Mouse (Mus musculus) midbrain, embryonic 12.5 days (tissue): Measurements from ENCODE around the gene Kit. TPM values are rescaled to one million over a fixed set of nuclear protein-coding genes. Genes with fewer than 3 reads are reported as not detected.

Experiments
- ATAC-seq: fragments of 200-750 bp; cut with Nextera tagmentation; 2 replicates; pipeline ENCODE4 v1.8.0; 2017; ENCODE audit warnings: low read depth, moderate TSS enrichment, moderate library complexity; ENCODE audit not compliant: low FRiP score
- H3K27ac ChIP-seq: fragments of 300-500 bp; sonication (generic); replicated peaks from 2 replicates; pipeline ENCODE4 v1.5.1; 2016; ENCODE audit warnings: mild to moderate bottlenecking
- H3K27me3 ChIP-seq: fragments of 300-500 bp; sonication (generic); 2 replicates; pipeline ENCODE4 v1.6.1; 2016; ENCODE audit warnings: mild to moderate bottlenecking
- H3K36me3 ChIP-seq: fragments of 300-500 bp; sonication (generic); 2 replicates; pipeline ENCODE4 v1.6.1; 2016
- H3K4me1 ChIP-seq: fragments of 300-500 bp; sonication (generic); 2 replicates; pipeline ENCODE4 v1.6.1; 2016
- H3K4me2 ChIP-seq: fragments of 300-500 bp; sonication (generic); replicated peaks from 2 replicates; pipeline ENCODE4 v1.6.1; 2016; ENCODE audit warnings: mild to moderate bottlenecking, moderate library complexity
- H3K4me3 ChIP-seq: fragments of 300-500 bp; sonication (generic); 2 replicates; pipeline ENCODE4 v1.5.1; 2016; ENCODE audit warnings: mild to moderate bottlenecking
- H3K9ac ChIP-seq: fragments of 300-500 bp; sonication (generic); replicated peaks from 2 replicates; pipeline ENCODE4 v1.6.1; 2016; ENCODE audit warnings: mild to moderate bottlenecking, moderate library complexity
- H3K9me3 ChIP-seq: fragments of 300-500 bp; sonication (generic); 2 replicates; pipeline ENCODE4 v1.6.1; 2016; ENCODE audit warnings: mild to moderate bottlenecking
- WGBS: fragments of 180-500 bp; shearing (Covaris S2); methylation state at CpG from one replicate; pipeline ENCODE4 v1.1.7; 2016; 5-methylcytosine and 5-hydroxymethylcytosine counted together
- polyA plus RNA-seq: library from polyadenylated mRNA; unstranded; fragments of >200 nt; fragmentation: Nextera tagmentation; extraction: Ambion mirVana; gene quantifications from 2 replicates; pipeline ENCODE4 v1.2.1, GENCODE M21; 2016

Kit gene
- polyA plus RNA-seq, result 19.7 and 23.0 TPM in 2 replicates

- Histone ChIP-seq H3K27me3 (peaks cover 50% of the 10 kb centered on the region), H3K36me3 (no peaks in the 10 kb centered on the region), H3K9me3 (no peaks in the 10 kb centered on the region), H3K9ac (peak within 1 kb of the TSS; percentile 76), H3K4me1 (peaks cover 17% of the 10 kb centered on the region), H3K27ac (peak within 1 kb of the TSS; percentile 54), H3K4me2 (peak within 1 kb of the TSS; percentile 99), H3K4me3 (peak within 1 kb of the TSS; percentile 70)
- under 1% methylated on average over 64 of the region's 65 CpGs for WGBS
- peak; percentile 91 for ATAC-seq
Observed at GRCm38 (mm10) chr5:75574852-75575566, at the start of gene Kit. Gene Kit, plus strand, starts transcription at chr5:75574916.

GRCm38 (mm10) chr5:75536156-75536555 is 38.6 kb upstream of the Kit start:
- no peak overlapping the region for H3K27ac ChIP-seq
- 83% methylated on average over 3 of the region's 3 CpGs for WGBS
- no peak overlapping the region for H3K4me2 ChIP-seq
- no peaks in the 10 kb centered on the region for H3K9me3 ChIP-seq
- H3K9ac ChIP-seq, result no peak overlapping the region
- no peaks in the 10 kb centered on the region for H3K4me1 ChIP-seq
- no peaks in the 10 kb centered on the region for H3K36me3 ChIP-seq
- H3K27me3 ChIP-seq, result no peaks in the 10 kb centered on the region
- no peak for ATAC-seq
- H3K4me3 ChIP-seq, result no peak overlapping the region

- H3K27ac ChIP-seq, result no peak overlapping the region
- H3K4me3 ChIP-seq, result no peak overlapping the region
- H3K4me1 ChIP-seq, result no peaks in the 10 kb centered on the region
- H3K4me2 ChIP-seq, result no peak overlapping the region
- no peaks in the 10 kb centered on the region for H3K36me3 ChIP-seq
- 31% methylated on average over 4 of the region's 4 CpGs for WGBS
- no peaks in the 10 kb centered on the region for H3K27me3 ChIP-seq
- no peaks in the 10 kb centered on the region for H3K9me3 ChIP-seq
- H3K9ac ChIP-seq, result no peak overlapping the region
- ATAC-seq, result no peak
Observed at GRCm38 (mm10) chr5:75537717-75538116, 37.0 kb upstream of the Kit start.

- no peak for ATAC-seq
- WGBS, result 27% methylated on average over 4 of the region's 4 CpGs
Observed at GRCm38 (mm10) chr5:75538458-75538857, 36.3 kb upstream of the Kit start.

GRCm38 (mm10) chr5:75539098-75539497 is 35.6 kb upstream of the Kit start:
- 51% methylated on average over 6 of the region's 6 CpGs for WGBS
- Histone ChIP-seq H3K36me3 (no peaks in the 10 kb centered on the region), H3K4me3 (no peak overlapping the region), H3K9me3 (no peaks in the 10 kb centered on the region), H3K4me2 (no peak overlapping the region), H3K9ac (no peak overlapping the region), H3K27me3 (no peaks in the 10 kb centered on the region), H3K4me1 (no peaks in the 10 kb centered on the region), H3K27ac (no peak overlapping the region)
- ATAC-seq, result no peak

More at GRCm38 (mm10) chr5:75538458-75538857, 36.3 kb upstream of the Kit start:
- Histone ChIP-seq H3K4me1 (no peaks in the 10 kb centered on the region), H3K4me2 (no peak overlapping the region), H3K4me3 (no peak overlapping the region), H3K27me3 (no peaks in the 10 kb centered on the region), H3K36me3 (no peaks in the 10 kb centered on the region), H3K9me3 (no peaks in the 10 kb centered on the region), H3K27ac (no peak overlapping the region), H3K9ac (no peak overlapping the region)

- no peaks in the 10 kb centered on the region for H3K27me3 ChIP-seq
- WGBS, result 84% methylated on average over 3 of the region's 3 CpGs
Observed at GRCm38 (mm10) chr5:75543757-75544156, 31.0 kb upstream of the Kit start.

GRCm38 (mm10) chr5:75544472-75545264 is 30.0 kb upstream of the Kit start:
- WGBS, result 75% methylated on average over 14 of the region's 14 CpGs
- Histone ChIP-seq H3K4me3 (no peak overlapping the region), H3K36me3 (no peaks in the 10 kb centered on the region), H3K9ac (no peak overlapping the region), H3K27me3 (no peaks in the 10 kb centered on the region), H3K4me2 (no peak overlapping the region), H3K9me3 (no peaks in the 10 kb centered on the region), H3K27ac (no peak overlapping the region), H3K4me1 (no peaks in the 10 kb centered on the region)
- ATAC-seq, result no peak

More at GRCm38 (mm10) chr5:75543757-75544156, 31.0 kb upstream of the Kit start:
- ATAC-seq, result no peak
- no peaks in the 10 kb centered on the region for H3K4me1 ChIP-seq
- H3K36me3 ChIP-seq, result no peaks in the 10 kb centered on the region
- H3K27ac ChIP-seq, result no peak overlapping the region
- no peaks in the 10 kb centered on the region for H3K9me3 ChIP-seq
- no peak overlapping the region for H3K4me3 ChIP-seq
- no peak overlapping the region for H3K9ac ChIP-seq
- H3K4me2 ChIP-seq, result no peak overlapping the region

GRCm38 (mm10) chr5:75545265-75545643 is 29.5 kb upstream of the Kit start:
- no peak overlapping the region for H3K27ac ChIP-seq
- H3K27me3 ChIP-seq, result no peaks in the 10 kb centered on the region
- no peak overlapping the region for H3K4me2 ChIP-seq
- no peaks in the 10 kb centered on the region for H3K9me3 ChIP-seq
- no peak overlapping the region for H3K4me3 ChIP-seq
- H3K4me1 ChIP-seq, result no peaks in the 10 kb centered on the region
- H3K36me3 ChIP-seq, result no peaks in the 10 kb centered on the region
- no peak for ATAC-seq
- no peak overlapping the region for H3K9ac ChIP-seq
- 85% methylated on average over 4 of the region's 4 CpGs for WGBS

- ATAC-seq, result no peak
Observed at GRCm38 (mm10) chr5:75553021-75553420, 21.7 kb upstream of the Kit start.

GRCm38 (mm10) chr5:75557636-75558035 is 17.1 kb upstream of the Kit start:
- no peak overlapping the region for H3K27ac ChIP-seq
- no peaks in the 10 kb centered on the region for H3K4me1 ChIP-seq
- no peak for ATAC-seq
- no peaks in the 10 kb centered on the region for H3K36me3 ChIP-seq
- H3K27me3 ChIP-seq, result no peaks in the 10 kb centered on the region; the same call in 1 of the 2 replicates
- 72% methylated on average over 11 of the region's 11 CpGs for WGBS
- H3K4me2 ChIP-seq, result no peak overlapping the region
- no peak overlapping the region for H3K9ac ChIP-seq
- H3K4me3 ChIP-seq, result no peak overlapping the region
- H3K9me3 ChIP-seq, result no peaks in the 10 kb centered on the region

More at GRCm38 (mm10) chr5:75553021-75553420, 21.7 kb upstream of the Kit start:
- no peaks in the 10 kb centered on the region; the same call in 1 of the 2 replicates for H3K27me3 ChIP-seq
- no peak overlapping the region for H3K4me3 ChIP-seq
- H3K27ac ChIP-seq, result no peak overlapping the region
- H3K9ac ChIP-seq, result no peak overlapping the region
- H3K4me1 ChIP-seq, result no peaks in the 10 kb centered on the region
- WGBS, result 88% methylated on average over 3 of the region's 3 CpGs
- no peak overlapping the region for H3K4me2 ChIP-seq
- H3K9me3 ChIP-seq, result no peaks in the 10 kb centered on the region
- no peaks in the 10 kb centered on the region for H3K36me3 ChIP-seq

GRCm38 (mm10) chr5:75559291-75559690 is 15.4 kb upstream of the Kit start:
- no peak overlapping the region for H3K27ac ChIP-seq
- no peak overlapping the region for H3K4me3 ChIP-seq
- no peaks in the 10 kb centered on the region for H3K9me3 ChIP-seq
- H3K36me3 ChIP-seq, result no peaks in the 10 kb centered on the region
- no peaks in the 10 kb centered on the region for H3K4me1 ChIP-seq
- no peak overlapping the region for H3K9ac ChIP-seq
- ATAC-seq, result no peak
- 90% methylated on average over 6 of the region's 6 CpGs for WGBS
- no peaks in the 10 kb centered on the region; the same call in 1 of the 2 replicates for H3K27me3 ChIP-seq
- H3K4me2 ChIP-seq, result no peak overlapping the region

- Histone ChIP-seq H3K9ac (no peak overlapping the region), H3K36me3 (no peaks in the 10 kb centered on the region), H3K4me3 (no peak overlapping the region), H3K27ac (no peak overlapping the region), H3K4me2 (no peak overlapping the region), H3K9me3 (no peaks in the 10 kb centered on the region), H3K4me1 (no peaks in the 10 kb centered on the region), H3K27me3 (no peaks in the 10 kb centered on the region; the same call in 1 of the 2 replicates)
- ATAC-seq, result no peak
- WGBS, result 98% methylated on average over 2 of the region's 2 CpGs
Observed at GRCm38 (mm10) chr5:75561231-75561630, 13.5 kb upstream of the Kit start.
